Mouse (Mus musculus): Measurements from ENCODE around the gene Sppl2c.

Sppl2c gene

DNA sequence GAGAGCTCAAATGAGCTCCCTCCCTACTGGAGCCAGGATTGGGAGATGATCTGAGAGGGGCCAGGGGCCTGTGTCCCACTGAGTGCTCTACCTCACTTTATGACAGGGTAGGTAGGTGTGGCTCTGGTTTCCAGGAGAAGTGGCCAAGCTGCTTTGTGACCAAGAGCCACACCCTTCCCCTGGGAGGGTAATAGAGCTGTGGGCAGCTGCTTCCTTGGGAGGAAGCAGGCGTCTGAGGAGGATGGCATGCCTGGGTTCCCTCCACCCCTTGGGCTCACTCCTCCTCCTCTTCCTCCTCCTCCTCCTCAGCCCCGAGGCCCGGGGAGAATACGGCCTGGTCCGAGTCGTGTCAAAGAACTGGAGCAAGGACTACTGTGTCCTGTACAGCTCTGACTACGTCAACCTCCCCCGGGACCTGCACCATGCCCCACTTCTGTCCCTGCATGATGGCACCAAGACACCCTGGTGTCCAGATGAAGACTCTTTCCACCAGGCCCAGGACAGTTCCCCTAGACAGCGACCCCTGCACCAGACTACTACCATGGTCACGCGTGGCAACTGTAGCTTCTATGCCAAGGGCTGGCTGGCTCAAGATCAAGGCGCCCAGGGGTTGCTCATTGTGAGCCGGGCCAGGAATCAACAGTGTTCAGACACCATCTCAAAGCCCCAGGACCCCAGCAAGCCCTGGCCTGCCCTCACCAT lies at the start of gene Sppl2c:
TSS of gene Sppl2c (plus strand) at position 193 of the 702 bp plus-strand sequence.
- no peak for DNase-seq (ENCODE audit: low spot score in 2 of 2)

GRCm38 (mm10) chr11:104138976-104139375 lies 47.2 kb upstream of the Sppl2c start:
- DNase-seq (ENCODE audit: low spot score in 2 of 2), result no peak

GRCm38 (mm10) chr11:104144930-104145329 lies 41.2 kb upstream of the Sppl2c start:
- DNase-seq (ENCODE audit: low spot score in 2 of 2), result no peak

- no peak for DNase-seq (ENCODE audit: low spot score in 2 of 2)
Measured at GRCm38 (mm10) chr11:104148787-104149186, 37.3 kb upstream of the Sppl2c start.

DNA sequence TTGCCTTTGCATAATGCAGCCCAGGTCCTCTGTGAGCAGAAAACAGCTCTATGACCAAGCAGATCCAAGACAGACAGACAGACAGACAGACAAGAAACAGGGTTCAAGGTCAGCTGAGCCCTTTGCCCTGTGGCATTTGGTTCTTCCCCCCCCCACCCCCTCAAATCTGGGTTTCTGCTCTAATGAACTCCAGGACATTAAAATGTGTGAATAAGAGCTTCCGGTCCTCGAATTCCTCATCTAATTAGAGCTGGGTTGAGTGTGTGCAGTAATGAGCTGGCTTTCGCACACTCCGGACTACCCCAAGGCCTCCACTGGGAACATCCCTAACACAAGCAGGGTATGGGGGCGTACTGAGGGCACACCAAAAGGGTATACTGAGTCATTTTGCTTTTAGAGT lies 35.2 kb upstream of the Sppl2c start:
- DNase-seq (ENCODE audit: low spot score in 2 of 2), result no peak

DNA sequence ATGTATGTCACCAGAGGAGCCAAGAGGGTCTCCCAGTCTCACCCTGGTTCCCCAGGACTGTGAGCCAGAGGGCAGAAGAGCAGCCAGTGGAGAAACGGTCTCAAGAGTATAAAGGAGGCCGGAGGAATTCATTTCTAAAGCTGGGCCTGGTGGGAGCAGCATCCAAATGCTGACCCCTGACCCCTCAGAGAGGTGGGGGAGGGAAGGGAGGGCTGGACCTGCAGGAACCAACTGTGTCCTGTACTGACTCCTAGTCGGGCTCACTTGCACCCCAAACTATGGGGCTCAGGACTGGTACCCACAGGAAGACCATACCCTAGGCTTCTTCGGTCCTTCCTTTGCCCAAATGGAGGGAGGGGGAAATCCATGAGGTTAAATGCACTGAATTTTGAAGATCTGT lies 31.8 kb upstream of the Sppl2c start:
- no peak for DNase-seq (ENCODE audit: low spot score in 2 of 2)

DNA sequence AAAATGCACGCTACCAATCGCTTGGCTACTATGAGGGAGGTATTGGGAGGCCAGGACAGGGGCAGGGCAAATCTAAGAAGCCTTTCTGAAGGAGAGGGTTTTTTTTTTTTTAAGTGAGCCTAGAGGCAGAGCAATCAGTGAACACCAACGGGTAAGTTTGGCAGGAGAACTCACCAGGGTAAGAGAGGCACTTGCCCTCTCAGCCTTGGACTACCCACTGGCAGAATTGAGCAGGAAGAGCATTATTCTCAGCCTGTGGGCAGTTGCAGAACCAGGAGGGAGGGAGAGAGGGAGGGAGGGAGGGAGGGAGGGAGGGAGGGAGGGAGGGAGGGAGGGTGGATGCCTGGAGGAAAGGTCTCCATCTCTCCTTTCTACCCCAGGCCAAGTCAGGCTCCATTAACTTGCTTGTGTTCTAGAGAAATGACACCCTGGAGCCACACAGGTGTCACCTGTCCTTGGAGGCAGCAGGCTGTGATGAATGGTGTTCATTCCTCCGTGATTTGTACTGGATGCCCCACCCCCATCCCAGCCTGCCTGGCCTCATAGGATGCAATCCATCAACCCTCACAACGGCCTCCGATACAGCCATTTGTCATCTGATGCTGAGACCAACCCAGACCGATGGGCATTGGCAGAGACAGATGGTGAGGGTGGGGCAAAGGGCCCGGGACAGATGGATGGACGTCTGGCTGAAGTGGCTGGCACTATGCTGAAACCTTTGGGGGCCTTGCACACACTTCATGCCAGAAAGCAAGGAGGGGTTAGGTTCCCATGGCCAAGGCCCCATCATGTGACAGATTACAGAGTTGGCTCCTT lies 31.1 kb upstream of the Sppl2c start:
- no peak for DNase-seq (ENCODE audit: low spot score in 2 of 2)

DNA sequence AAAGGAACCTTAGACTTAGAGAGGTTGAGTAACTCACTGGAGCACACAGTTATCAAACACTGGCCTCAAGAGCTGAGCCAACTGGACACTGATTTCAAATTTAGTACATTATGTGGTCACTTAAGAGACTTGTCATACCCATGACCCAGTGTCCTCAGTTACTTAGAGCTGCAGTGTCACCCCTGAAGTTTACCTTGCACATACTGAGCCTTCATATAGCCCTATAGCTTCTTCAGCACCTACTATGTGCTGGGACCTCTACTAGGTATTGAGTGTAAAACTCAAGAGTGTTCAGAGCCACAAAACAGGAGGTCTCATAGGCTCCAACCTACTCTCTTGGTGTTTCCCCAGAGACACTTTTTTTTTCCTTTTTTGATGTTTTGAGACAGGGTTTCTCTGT lies 30.2 kb upstream of the Sppl2c start:
- no peak for DNase-seq (ENCODE audit: low spot score in 2 of 2)

DNA sequence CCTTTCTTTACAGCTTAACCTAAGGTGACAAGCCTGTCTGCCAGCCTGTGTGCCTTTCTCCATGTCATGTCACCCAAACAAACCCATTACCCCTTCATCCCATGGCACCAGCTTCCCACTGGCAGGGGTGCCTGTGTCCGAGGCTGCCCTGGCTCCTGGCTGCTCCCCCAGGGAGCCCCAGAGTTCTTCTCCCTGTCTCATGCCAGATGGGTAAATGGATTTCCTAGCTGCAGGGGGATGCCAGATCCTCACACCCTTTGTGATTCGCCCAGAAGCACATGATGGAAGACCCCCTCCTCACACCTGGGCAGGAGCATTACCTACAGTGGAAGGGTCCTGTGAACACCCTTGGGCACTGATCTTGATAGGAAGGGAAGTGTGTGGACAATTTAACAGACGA lies 29.7 kb upstream of the Sppl2c start:
- no peak for DNase-seq (ENCODE audit: low spot score in 2 of 2)

- peak in 1 of 2 experiments; percentile 32 for DNase-seq (ENCODE audit: low spot score in 2 of 2)
Measured at GRCm38 (mm10) chr11:104157603-104158259, 28.4 kb upstream of the Sppl2c start.

DNA sequence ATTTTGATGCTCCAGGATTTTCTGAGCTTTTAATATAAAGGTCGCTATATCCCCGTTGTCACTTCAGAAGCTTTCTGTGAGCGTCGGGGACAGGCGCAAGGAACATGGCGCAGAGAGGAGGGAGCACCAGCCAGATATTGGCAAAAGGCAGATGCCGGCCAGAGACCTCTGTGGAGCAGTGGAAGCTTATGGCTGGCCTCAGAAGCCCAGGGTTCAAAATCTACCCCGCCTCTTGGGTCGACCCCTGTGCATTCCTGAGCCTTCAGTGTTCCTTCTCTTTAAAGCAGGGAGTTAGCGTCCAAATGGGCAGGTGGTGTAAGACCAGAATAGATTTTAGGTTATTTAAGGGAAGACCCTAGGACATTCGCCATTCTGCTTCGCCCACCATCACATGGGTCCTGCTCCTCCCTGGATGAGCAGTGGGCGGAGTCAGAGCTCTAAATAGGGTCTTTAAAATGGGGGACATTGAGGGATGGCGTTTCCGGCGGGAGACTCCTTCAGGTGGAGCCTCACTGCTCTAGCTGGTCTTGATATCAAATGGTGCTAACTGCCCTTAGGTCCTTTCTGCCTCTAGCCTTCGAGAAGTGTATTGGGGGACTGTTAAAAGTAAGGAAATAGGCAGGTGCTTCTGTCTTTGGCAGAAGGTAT lies 27.7 kb upstream of the Sppl2c start:
- DNase-seq (ENCODE audit: low spot score in 2 of 2), result no peak

DNA sequence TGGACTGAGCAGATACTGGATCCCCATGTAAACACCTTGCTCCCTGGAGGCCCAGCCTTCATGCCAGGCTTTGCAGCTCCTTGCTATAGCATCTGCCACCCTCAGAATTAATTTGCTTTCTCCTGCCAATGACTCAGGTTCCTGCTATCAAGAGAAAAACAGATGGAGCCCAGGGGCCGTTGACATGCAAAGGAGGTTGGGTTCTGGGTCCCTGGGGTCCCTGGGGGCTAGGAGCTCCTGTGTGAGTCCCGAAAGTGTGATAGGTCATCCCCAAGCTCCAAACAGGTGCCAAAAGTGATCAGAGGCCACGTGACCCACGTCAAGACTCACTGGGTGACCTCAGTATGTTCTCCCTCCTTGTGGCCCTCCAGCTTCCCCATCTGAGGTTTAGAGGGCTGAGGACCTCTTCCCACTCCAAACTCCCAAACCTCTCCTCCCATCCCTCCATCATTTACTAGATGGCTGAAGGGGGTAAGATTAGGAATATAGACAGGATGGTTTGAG lies 26.3 kb upstream of the Sppl2c start:
- DNase-seq (ENCODE audit: low spot score in 2 of 2), result no peak

GRCm38 (mm10) chr11:104161153-104161552 lies 25.0 kb upstream of the Sppl2c start:
- no peak for DNase-seq (ENCODE audit: low spot score in 2 of 2)

GRCm38 (mm10) chr11:104164257-104164656 lies 21.9 kb upstream of the Sppl2c start:
- no peak for DNase-seq (ENCODE audit: low spot score in 2 of 2)

- peak; percentile 40 to 47 for DNase-seq (ENCODE audit: low spot score in 2 of 2)
Measured at GRCm38 (mm10) chr11:104171281-104171781, 14.8 kb upstream of the Sppl2c start.

- DNase-seq (ENCODE audit: low spot score in 2 of 2), result no peak
Measured at GRCm38 (mm10) chr11:104178893-104179292, 7.2 kb upstream of the Sppl2c start.

GRCm38 (mm10) chr11:104179804-104180203 lies 6.3 kb upstream of the Sppl2c start:
- DNase-seq (ENCODE audit: low spot score in 2 of 2), result no peak

- no peak for DNase-seq (ENCODE audit: low spot score in 2 of 2)
Measured at GRCm38 (mm10) chr11:104182141-104182540, 4.0 kb upstream of the Sppl2c start.

GRCm38 (mm10) chr11:104186837-104187150 lies 667 bp downstream of the Sppl2c start:
- DNase-seq (ENCODE audit: low spot score in 2 of 2), result no peak

DNA sequence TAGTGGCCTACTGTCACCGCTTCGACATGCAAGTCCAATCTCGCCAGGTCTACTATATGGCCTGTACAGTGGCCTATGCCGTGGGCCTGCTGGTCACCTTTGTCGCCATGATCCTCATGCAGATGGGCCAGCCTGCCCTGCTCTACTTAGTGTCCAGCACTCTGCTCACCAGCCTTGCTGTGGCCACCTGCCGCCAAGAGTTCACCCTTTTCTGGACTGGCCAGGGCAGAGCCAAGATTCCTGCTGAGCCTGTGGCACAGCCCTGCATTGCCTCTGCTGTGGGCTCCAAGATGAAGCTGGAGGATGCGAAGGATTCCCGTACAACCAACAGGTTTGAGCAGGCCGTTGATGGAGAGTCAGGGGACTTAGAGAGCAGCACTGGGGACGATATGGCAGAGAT lies 1.6 kb downstream of the Sppl2c start:
- no peak for DNase-seq (ENCODE audit: low spot score in 2 of 2)

- DNase-seq (ENCODE audit: low spot score in 2 of 2), result no peak
Measured at GRCm38 (mm10) chr11:104190008-104190407, 3.9 kb downstream of the Sppl2c start.

GRCm38 (mm10) chr11:104195382-104195781 lies 9.3 kb downstream of the Sppl2c start:
- no peak for DNase-seq (ENCODE audit: low spot score in 2 of 2)
